Mouse (Mus musculus): ENCODE data around the gene Pbx1. TPM values are rescaled to one million over a fixed set of nuclear protein-coding genes. Genes with fewer than 3 reads are reported as not detected.

Gene Pbx1
- polyA plus RNA-seq, 1 experiment = 46.9 TPM

DNA sequence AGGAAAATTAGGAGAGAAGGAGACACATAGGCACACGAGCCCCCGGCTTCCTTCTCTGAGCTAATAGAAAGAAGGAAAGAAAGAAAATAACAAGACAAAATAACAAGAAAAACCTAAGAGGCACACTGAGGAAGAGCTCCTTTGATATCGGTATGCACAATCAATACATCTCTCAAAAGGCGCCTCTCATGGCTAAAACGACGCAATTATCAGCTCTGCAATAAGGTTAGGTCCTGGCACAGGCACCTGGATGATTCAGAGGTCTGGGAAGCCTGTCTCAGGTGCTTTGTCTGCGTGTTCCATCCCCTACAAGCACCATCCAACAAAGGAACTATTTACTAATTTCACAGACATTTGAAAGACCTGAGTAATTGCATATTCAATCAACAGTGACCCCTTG is 5.8 kb downstream of the Pbx1 start:
- peak; percentile 3 for DNase-seq
- Histone ChIP-seq H3K27ac (ENCODE audit: insufficient read depth, low read depth, low read length) (peak overlapping the region; percentile 90), H3K36me3 (ENCODE audit: control insufficient read depth, insufficient read depth, low read length) (no peaks in the 10 kb centered on the region; the same call in 1 of the 2 replicates), H3K27me3 (replicated peaks; ENCODE audit: control insufficient read depth, insufficient read depth, low read length) (no peaks in the 10 kb centered on the region), H3K4me1 (ENCODE audit: control insufficient read depth, insufficient read depth, low read length) (peaks cover 5% of the 10 kb centered on the region; the same call in 1 of the 2 replicates), H3K4me3 (ENCODE audit: insufficient read depth, low read depth, low read length) (peak overlapping the region; percentile 61)
- WGBS = 59% methylated on average over 7 of the region's 7 CpGs
- TF ChIP-seq CTCF (conservative IDR thresholded peaks at IDR 0.05; ENCODE audit: insufficient read depth, insufficient read length, low read depth, low read length) = no peak
- TF ChIP-seq POLR2A (IDR thresholded peaks at IDR 0.05; ENCODE audit: low read depth, low read length) = no peak

DNA sequence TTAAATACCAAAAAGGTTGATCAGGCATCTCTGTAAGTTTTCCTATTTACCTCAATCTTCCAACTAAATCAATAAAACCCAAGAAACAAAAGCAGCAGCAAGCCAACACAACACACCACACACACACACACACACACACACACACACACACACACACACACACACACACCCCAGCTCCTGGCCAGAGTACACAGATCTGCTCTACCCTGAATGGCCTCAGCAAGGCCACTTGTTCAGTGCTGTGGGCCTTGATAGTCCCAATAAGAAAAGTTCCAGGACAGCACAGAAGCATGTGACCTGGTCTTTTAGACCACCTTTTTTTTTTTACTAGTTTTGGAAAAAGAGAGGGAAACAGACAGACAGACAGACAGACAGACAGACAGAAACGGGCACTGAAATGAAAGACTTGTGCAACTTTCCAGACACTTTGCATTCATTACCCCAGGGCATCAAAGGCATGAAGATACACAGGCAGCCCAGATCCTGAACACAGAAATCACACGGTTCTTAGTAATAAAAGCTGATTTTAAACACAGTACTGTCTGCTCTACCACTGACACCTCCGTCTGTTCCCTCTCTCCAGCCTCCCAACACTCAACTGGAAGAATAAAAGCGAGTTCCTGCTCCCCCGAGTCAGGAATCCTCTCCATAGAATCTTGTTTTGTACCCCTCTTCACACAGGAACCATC is 6.9 kb downstream of the Pbx1 start:
- TF ChIP-seq POLR2A (IDR thresholded peaks at IDR 0.05; ENCODE audit: low read depth, low read length) = no peak
- TF ChIP-seq CTCF (conservative IDR thresholded peaks at IDR 0.05; ENCODE audit: insufficient read depth, insufficient read length, low read depth, low read length) = no peak
- no peaks in the 10 kb centered on the region; the same call in 1 of the 2 replicates for H3K36me3 ChIP-seq (ENCODE audit: control insufficient read depth, insufficient read depth, low read length)
- peak overlapping the region; percentile 25 for H3K4me3 ChIP-seq (ENCODE audit: insufficient read depth, low read depth, low read length)
- DNase-seq = peak; percentile 33
- peaks cover 5% of the 10 kb centered on the region; the same call in 1 of the 2 replicates for H3K4me1 ChIP-seq (ENCODE audit: control insufficient read depth, insufficient read depth, low read length)
- WGBS = 46% methylated on average over 5 of the region's 5 CpGs
- H3K27me3 ChIP-seq (replicated peaks; ENCODE audit: control insufficient read depth, insufficient read depth, low read length) = no peaks in the 10 kb centered on the region
- peak overlapping the region; percentile 84 for H3K27ac ChIP-seq (ENCODE audit: insufficient read depth, low read depth, low read length)

DNA sequence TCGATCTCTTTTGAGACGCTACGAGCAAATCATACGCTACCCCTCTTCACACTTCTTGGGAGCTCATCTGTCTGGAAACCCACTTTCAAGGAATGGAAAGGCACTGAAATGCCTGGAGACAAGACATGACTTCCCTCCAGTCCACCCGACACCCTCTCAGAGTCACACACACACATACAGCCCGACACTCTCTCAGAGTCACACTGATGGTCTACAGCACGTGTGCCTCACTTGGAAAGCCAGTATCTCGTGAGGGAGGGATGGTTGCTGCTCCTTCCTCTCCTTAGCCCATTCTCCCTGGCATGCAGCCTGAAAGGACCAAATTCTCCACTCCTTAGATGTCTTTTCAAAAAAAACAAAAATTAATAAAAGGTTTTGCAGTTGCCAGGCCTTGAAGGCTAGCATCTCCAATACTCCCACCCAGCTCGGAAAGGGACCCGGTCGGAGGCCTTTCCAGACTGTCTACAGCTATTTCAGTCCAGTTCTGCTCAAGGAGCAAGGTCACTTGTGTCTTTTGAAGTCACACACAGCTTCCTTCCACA is 8.6 kb downstream of the Pbx1 start:
- peak; percentile 5 for DNase-seq

DNA sequence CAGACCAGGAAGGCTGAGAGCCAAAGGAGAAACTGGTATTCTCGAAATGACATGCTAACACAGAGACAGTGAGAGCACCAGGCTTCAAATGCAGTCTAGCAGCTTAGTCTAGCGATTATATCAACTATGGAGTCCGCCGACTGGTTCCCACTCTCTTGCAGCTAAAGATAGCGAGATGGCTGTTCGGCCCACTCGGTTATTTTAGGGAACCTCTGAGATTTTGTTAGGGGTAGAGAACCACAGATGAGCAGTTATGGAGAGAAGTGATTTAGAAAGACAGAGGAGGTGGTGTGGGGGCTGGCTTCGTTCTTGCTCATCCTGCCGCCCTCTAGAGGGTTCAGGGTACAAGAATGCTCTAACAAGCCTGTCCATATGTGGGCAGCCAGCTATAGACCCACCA is 13.2 kb downstream of the Pbx1 start:
- Histone ChIP-seq H3K36me3 (ENCODE audit: control insufficient read depth, insufficient read depth, low read length) (no peaks in the 10 kb centered on the region; the same call in 1 of the 2 replicates), H3K4me1 (ENCODE audit: control insufficient read depth, insufficient read depth, low read length) (no peaks in the 10 kb centered on the region; the same call in 1 of the 2 replicates)

More for the DNA sequence above, 8.6 kb downstream of the Pbx1 start:
- H3K27me3 ChIP-seq (replicated peaks; ENCODE audit: control insufficient read depth, insufficient read depth, low read length) = no peaks in the 10 kb centered on the region
- peak overlapping the region; percentile 40; the same call in 1 of the 2 replicates for H3K4me3 ChIP-seq (ENCODE audit: insufficient read depth, low read depth, low read length)
- H3K36me3 ChIP-seq (ENCODE audit: control insufficient read depth, insufficient read depth, low read length) = no peaks in the 10 kb centered on the region; the same call in 1 of the 2 replicates
- TF ChIP-seq POLR2A (IDR thresholded peaks at IDR 0.05; ENCODE audit: low read depth, low read length) (no peak), CTCF (conservative IDR thresholded peaks at IDR 0.05; ENCODE audit: insufficient read depth, insufficient read length, low read depth, low read length) (no peak)
- H3K27ac ChIP-seq (ENCODE audit: insufficient read depth, low read depth, low read length) = peak overlapping the region; percentile 4; the same call in 1 of the 2 replicates
- peaks cover 5% of the 10 kb centered on the region; the same call in 1 of the 2 replicates for H3K4me1 ChIP-seq (ENCODE audit: control insufficient read depth, insufficient read depth, low read length)
- 62% methylated on average over 11 of the region's 11 CpGs for WGBS

DNA sequence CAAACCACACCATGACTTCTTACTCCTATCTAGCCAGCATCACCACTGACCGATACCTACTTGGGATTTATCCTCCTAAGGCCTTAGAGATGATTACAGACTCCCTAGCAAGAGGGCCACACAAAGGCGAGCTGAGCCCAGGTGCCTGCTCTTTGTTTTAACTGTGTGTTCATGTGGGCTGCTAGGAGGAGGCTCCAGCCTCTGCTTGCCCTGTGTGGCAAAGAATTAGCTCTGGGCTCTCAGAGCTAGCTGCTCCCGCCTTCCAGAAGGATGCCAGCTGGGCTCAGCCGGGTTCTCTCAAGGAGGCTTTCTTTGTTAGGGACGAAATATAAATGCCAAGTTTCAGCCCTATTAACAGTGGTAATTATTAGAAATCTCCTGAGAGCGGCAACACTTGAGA is 14.4 kb downstream of the Pbx1 start:
- WGBS = 63% methylated on average over 6 of the region's 6 CpGs
- no peaks in the 10 kb centered on the region for H3K4me1 ChIP-seq (ENCODE audit: control insufficient read depth, insufficient read depth, low read length)
- H3K4me3 ChIP-seq (ENCODE audit: insufficient read depth, low read depth, low read length) = no peak overlapping the region
- no peak overlapping the region for H3K27ac ChIP-seq (ENCODE audit: insufficient read depth, low read depth, low read length)
- no peak for TF ChIP-seq POLR2A (IDR thresholded peaks at IDR 0.05; ENCODE audit: low read depth, low read length)
- no peak for TF ChIP-seq CTCF (conservative IDR thresholded peaks at IDR 0.05; ENCODE audit: insufficient read depth, insufficient read length, low read depth, low read length)
- H3K36me3 ChIP-seq (ENCODE audit: control insufficient read depth, insufficient read depth, low read length) = no peaks in the 10 kb centered on the region; the same call in 1 of the 2 replicates
- no peaks in the 10 kb centered on the region for H3K27me3 ChIP-seq (replicated peaks; ENCODE audit: control insufficient read depth, insufficient read depth, low read length)
- DNase-seq = no peak

More for the DNA sequence above, 13.2 kb downstream of the Pbx1 start:
- Histone ChIP-seq H3K27me3 (replicated peaks; ENCODE audit: control insufficient read depth, insufficient read depth, low read length) (no peaks in the 10 kb centered on the region), H3K4me3 (ENCODE audit: insufficient read depth, low read depth, low read length) (no peak overlapping the region), H3K27ac (ENCODE audit: insufficient read depth, low read depth, low read length) (no peak overlapping the region)
- no peak for DNase-seq
- WGBS = 75% methylated on average over 9 of the region's 9 CpGs
- TF ChIP-seq CTCF (conservative IDR thresholded peaks at IDR 0.05; ENCODE audit: insufficient read depth, insufficient read length, low read depth, low read length) (no peak), POLR2A (IDR thresholded peaks at IDR 0.05; ENCODE audit: low read depth, low read length) (no peak)

DNA sequence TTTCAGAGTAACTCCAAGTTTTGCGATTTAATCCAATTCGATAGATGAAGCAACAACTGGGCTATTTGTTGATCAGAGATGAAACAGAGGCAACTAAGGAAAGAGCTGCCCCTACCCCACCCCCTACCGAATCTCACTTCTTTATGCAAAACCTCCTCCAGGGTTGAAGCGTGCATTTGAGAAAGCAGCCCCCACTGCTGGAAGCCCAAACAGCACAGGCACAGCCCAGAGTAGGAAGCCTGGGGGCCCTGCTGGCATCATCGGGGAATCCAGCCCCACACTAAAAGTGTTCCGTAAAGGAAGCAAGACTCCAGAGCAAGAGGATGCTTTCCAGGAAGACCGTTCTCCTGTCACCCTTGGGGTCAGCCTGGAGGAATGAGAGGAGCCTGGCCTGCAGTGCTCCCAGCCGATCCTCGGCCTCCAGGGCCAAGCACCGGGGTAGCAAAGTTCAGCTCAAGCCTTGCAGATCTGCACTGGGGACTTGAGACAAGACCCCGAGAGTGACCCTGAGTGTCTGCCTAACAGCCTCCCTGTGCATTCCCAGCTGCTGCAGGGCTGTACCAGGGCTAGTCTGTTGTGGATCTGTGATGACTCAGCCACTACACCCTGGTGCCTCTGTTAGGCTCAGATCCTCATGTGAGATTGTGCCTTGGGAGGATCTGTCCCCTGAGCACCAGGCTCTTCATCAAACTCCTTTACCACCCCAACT is 15.2 kb downstream of the Pbx1 start:
- H3K27ac ChIP-seq (ENCODE audit: insufficient read depth, low read depth, low read length) = peak overlapping the region; percentile 1; the same call in 1 of the 2 replicates
- no peaks in the 10 kb centered on the region; the same call in 1 of the 2 replicates for H3K36me3 ChIP-seq (ENCODE audit: control insufficient read depth, insufficient read depth, low read length)
- no peaks in the 10 kb centered on the region for H3K27me3 ChIP-seq (replicated peaks; ENCODE audit: control insufficient read depth, insufficient read depth, low read length)
- H3K4me1 ChIP-seq (ENCODE audit: control insufficient read depth, insufficient read depth, low read length) = no peaks in the 10 kb centered on the region
- DNase-seq = peak; percentile 63
- H3K4me3 ChIP-seq (ENCODE audit: insufficient read depth, low read depth, low read length) = no peak overlapping the region
- TF ChIP-seq POLR2A (IDR thresholded peaks at IDR 0.05; ENCODE audit: low read depth, low read length) (no peak), CTCF (conservative IDR thresholded peaks at IDR 0.05; ENCODE audit: insufficient read depth, insufficient read length, low read depth, low read length) (no peak)
- WGBS = 30% methylated on average over 11 of the region's 11 CpGs
